ENCODE assay signal across 20 mouse cellular contexts in genomic region chr2:113076396-113076795, GRCm38 (mm10).
"Had no signal": no experiment of that assay in that cellular context is flagged by ENCODE, and none has a peak within 500 bp of the region (broad histone marks: within the 10 kb centered on the region; RNA-seq: fewer than 3 reads in every experiment).

No protein-coding gene starts in this region.

- H3K4me3 ChIP-seq: lung, embryonic 15.5 days; midbrain, embryonic 10.5 days; midbrain, embryonic 12.5 days; myocyte; neural tube, embryonic 13.5 days; neural tube, embryonic 15.5 days had no signal

- H3K27ac ChIP-seq: lung, embryonic 15.5 days; midbrain, embryonic 10.5 days; midbrain, embryonic 12.5 days; neural tube, embryonic 13.5 days; neural tube, embryonic 15.5 days had no signal

- H3K4me1 ChIP-seq: lung, embryonic 15.5 days; midbrain, embryonic 10.5 days; midbrain, embryonic 12.5 days; neural tube, embryonic 13.5 days; neural tube, embryonic 15.5 days had no signal

- H3K36me3 ChIP-seq: lung, embryonic 15.5 days; midbrain, embryonic 10.5 days; midbrain, embryonic 12.5 days; neural tube, embryonic 13.5 days; neural tube, embryonic 15.5 days had no signal

- H3K27me3 ChIP-seq: lung, embryonic 15.5 days; midbrain, embryonic 12.5 days; neural tube, embryonic 13.5 days; neural tube, embryonic 15.5 days had no signal

- H3K9me3 ChIP-seq: lung, embryonic 15.5 days; midbrain, embryonic 10.5 days; midbrain, embryonic 12.5 days; neural tube, embryonic 13.5 days; neural tube, embryonic 15.5 days had no signal

- H3K4me2 ChIP-seq: lung, embryonic 15.5 days; midbrain, embryonic 12.5 days; neural tube, embryonic 13.5 days; neural tube, embryonic 15.5 days had no signal

- DNase-seq: liver, postnatal 0 days; lung, adult 2 months; lung, postnatal 14 days; lung, postnatal 4 days; midbrain, embryonic 14.5 days; right cerebral cortex, adult 18-20 months; right cerebral cortex, postnatal 25 days; right cerebral cortex, postnatal 4 days; spleen, adult 18-20 months; thymus, adult 18-20 months; thymus, postnatal 14 days; thymus, postnatal 36 days had no signal

- H3K9ac ChIP-seq: liver, postnatal 0 days; lung, embryonic 15.5 days; midbrain, embryonic 12.5 days; neural tube, embryonic 13.5 days; neural tube, embryonic 15.5 days had no signal

- ATAC-seq: liver, postnatal 0 days; lung, postnatal 0 days; midbrain, embryonic 16.5 days had no signal
